Mouse (Mus musculus): ENCODE measurements around the gene Sertad4. TPM values are rescaled to one million over a fixed set of nuclear protein-coding genes. Genes with fewer than 3 reads are reported as not detected.
A peak's percentile ranks its signal among the peaks of the same experiment; 100 is the strongest.

The Sertad4 gene
- polyA plus RNA-seq, 1 experiment from 2014 or later: 11.5 TPM

- WGBS: 73% methylated on average over 5 of the region's 5 CpGs
- Histone ChIP-seq H3K27me3 (ENCODE audit: insufficient read depth, poor library complexity, severe bottlenecking) (peaks cover 24% of the 10 kb centered on the region), H3K4me3 (no peak overlapping the region), H3K36me3 (no peaks in the 10 kb centered on the region), H3K27ac (no peak overlapping the region), H3K9me3 (no peaks in the 10 kb centered on the region), H3K4me1 (0 out of 2 replicates have a peak, but pooled peaks cover 6% of the 10 kb centered on the region)
- DNase-seq (ENCODE audit: low spot score): no peak
These were observed 5.9 kb upstream of the Sertad4 start for GRCm38 (mm10) chr1:192861305-192861960.

- Histone ChIP-seq H3K9me3 (no peaks in the 10 kb centered on the region), H3K27me3 (ENCODE audit: insufficient read depth, poor library complexity, severe bottlenecking) (peaks cover 32% of the 10 kb centered on the region), H3K27ac (no peak overlapping the region), H3K36me3 (no peaks in the 10 kb centered on the region), H3K4me3 (no peak overlapping the region), H3K4me1 (0 out of 2 replicates have a peak, but pooled peaks cover 9% of the 10 kb centered on the region)
- WGBS: 60% methylated on average over 6 of the region's 6 CpGs
- DNase-seq (ENCODE audit: low spot score): no peak
These were observed 4.7 kb upstream of the Sertad4 start for GRCm38 (mm10) chr1:192860273-192860672.

- no peak for DNase-seq (ENCODE audit: low spot score)
- Histone ChIP-seq H3K4me1 (peaks cover 26% of the 10 kb centered on the region; the same call in 1 of the 2 replicates), H3K27me3 (ENCODE audit: insufficient read depth, poor library complexity, severe bottlenecking) (peaks cover 59% of the 10 kb centered on the region), H3K4me3 (no peak overlapping the region), H3K27ac (no peak overlapping the region), H3K9me3 (no peaks in the 10 kb centered on the region), H3K36me3 (no peaks in the 10 kb centered on the region)
- 88% methylated on average over 5 of the region's 5 CpGs for WGBS
These were observed 2.0 kb upstream of the Sertad4 start for GRCm38 (mm10) chr1:192857582-192857981.

GRCm38 (mm10) chr1:192856931-192857330 is 1.4 kb upstream of the Sertad4 start:
- 70% methylated on average over 6 of the region's 6 CpGs for WGBS
- Histone ChIP-seq H3K27ac (no peak overlapping the region), H3K4me1 (peaks cover 29% of the 10 kb centered on the region), H3K36me3 (no peaks in the 10 kb centered on the region), H3K4me3 (no peak overlapping the region), H3K27me3 (ENCODE audit: insufficient read depth, poor library complexity, severe bottlenecking) (peaks cover 65% of the 10 kb centered on the region), H3K9me3 (no peaks in the 10 kb centered on the region)
- DNase-seq (ENCODE audit: low spot score): no peak

GRCm38 (mm10) chr1:192856411-192856810 is 855 bp upstream of the Sertad4 start:
- no peak for DNase-seq (ENCODE audit: low spot score)
- Histone ChIP-seq H3K9me3 (no peaks in the 10 kb centered on the region), H3K36me3 (no peaks in the 10 kb centered on the region), H3K27me3 (ENCODE audit: insufficient read depth, poor library complexity, severe bottlenecking) (peaks cover 70% of the 10 kb centered on the region), H3K27ac (no peak overlapping the region), H3K4me1 (peaks cover 32% of the 10 kb centered on the region), H3K4me3 (peak overlapping the region; percentile 89; the same call in 1 of the 2 replicates)
- 15% methylated on average over 10 of the region's 10 CpGs for WGBS

GRCm38 (mm10) chr1:192854819-192855271 is 711 bp downstream of the Sertad4 start:
- H3K27ac ChIP-seq: peak overlapping the region; percentile 92
- peak; percentile 81 for DNase-seq (ENCODE audit: low spot score)
- peaks cover 40% of the 10 kb centered on the region for H3K4me1 ChIP-seq
- 0% methylated on average over 33 of the region's 45 CpGs for WGBS
- H3K4me3 ChIP-seq: peak overlapping the region; percentile 89
- H3K36me3 ChIP-seq: no peaks in the 10 kb centered on the region
- peaks cover 79% of the 10 kb centered on the region for H3K27me3 ChIP-seq (ENCODE audit: insufficient read depth, poor library complexity, severe bottlenecking)
- no peaks in the 10 kb centered on the region for H3K9me3 ChIP-seq

- Histone ChIP-seq H3K4me1 (peaks cover 40% of the 10 kb centered on the region), H3K9me3 (no peaks in the 10 kb centered on the region), H3K4me3 (peak overlapping the region; percentile 89), H3K36me3 (peaks cover 6% of the 10 kb centered on the region), H3K27me3 (ENCODE audit: insufficient read depth, poor library complexity, severe bottlenecking) (peaks cover 84% of the 10 kb centered on the region), H3K27ac (peak overlapping the region; percentile 92)
- DNase-seq (ENCODE audit: low spot score): no peak
- 7% methylated on average over 19 of the region's 19 CpGs for WGBS
These were observed 1.4 kb downstream of the Sertad4 start for GRCm38 (mm10) chr1:192853988-192854818.

GRCm38 (mm10) chr1:192853429-192853828 is 2.1 kb downstream of the Sertad4 start:
- no peak for DNase-seq (ENCODE audit: low spot score)
- Histone ChIP-seq H3K27me3 (ENCODE audit: insufficient read depth, poor library complexity, severe bottlenecking) (peaks cover 81% of the 10 kb centered on the region), H3K4me3 (peak overlapping the region; percentile 89; the same call in 1 of the 2 replicates), H3K27ac (no peak overlapping the region), H3K4me1 (peaks cover 40% of the 10 kb centered on the region), H3K36me3 (peaks cover 13% of the 10 kb centered on the region), H3K9me3 (no peaks in the 10 kb centered on the region)
- 60% methylated on average over 2 of the region's 2 CpGs for WGBS

- Histone ChIP-seq H3K27ac (0 out of 2 replicates have a peak overlapping the region, but pooled peaks have one; percentile 10), H3K4me1 (peaks cover 40% of the 10 kb centered on the region), H3K27me3 (ENCODE audit: insufficient read depth, poor library complexity, severe bottlenecking) (peaks cover 67% of the 10 kb centered on the region), H3K36me3 (peaks cover 26% of the 10 kb centered on the region), H3K9me3 (no peaks in the 10 kb centered on the region), H3K4me3 (no peak overlapping the region)
- DNase-seq (ENCODE audit: low spot score): no peak
These were observed 3.5 kb downstream of the Sertad4 start for GRCm38 (mm10) chr1:192852047-192852446.

- Histone ChIP-seq H3K36me3 (peaks cover 30% of the 10 kb centered on the region), H3K27ac (0 out of 2 replicates have a peak overlapping the region, but pooled peaks have one; percentile 10), H3K4me3 (no peak overlapping the region), H3K27me3 (ENCODE audit: insufficient read depth, poor library complexity, severe bottlenecking) (peaks cover 63% of the 10 kb centered on the region), H3K9me3 (no peaks in the 10 kb centered on the region), H3K4me1 (peaks cover 40% of the 10 kb centered on the region)
- WGBS: 8% methylated on average over 6 of the region's 6 CpGs
- peak; percentile 76 for DNase-seq (ENCODE audit: low spot score)
These were observed 3.9 kb downstream of the Sertad4 start for GRCm38 (mm10) chr1:192851640-192852039.

- Histone ChIP-seq H3K9me3 (no peaks in the 10 kb centered on the region), H3K4me3 (no peak overlapping the region), H3K4me1 (peaks cover 37% of the 10 kb centered on the region), H3K36me3 (peaks cover 36% of the 10 kb centered on the region), H3K27ac (peak overlapping the region; percentile 10; the same call in 1 of the 2 replicates), H3K27me3 (ENCODE audit: insufficient read depth, poor library complexity, severe bottlenecking) (peaks cover 58% of the 10 kb centered on the region)
- no peak for DNase-seq (ENCODE audit: low spot score)
- WGBS: 7% methylated on average over 2 of the region's 2 CpGs
These were observed 4.4 kb downstream of the Sertad4 start for GRCm38 (mm10) chr1:192851126-192851525.

GRCm38 (mm10) chr1:192849616-192850015 is 5.9 kb downstream of the Sertad4 start:
- DNase-seq (ENCODE audit: low spot score): no peak
- peaks cover 47% of the 10 kb centered on the region for H3K27me3 ChIP-seq (ENCODE audit: insufficient read depth, poor library complexity, severe bottlenecking)
- no peak overlapping the region for H3K27ac ChIP-seq
- WGBS: 76% methylated on average over 5 of the region's 5 CpGs
- no peak overlapping the region for H3K4me3 ChIP-seq
- no peaks in the 10 kb centered on the region for H3K9me3 ChIP-seq
- H3K4me1 ChIP-seq: peaks cover 30% of the 10 kb centered on the region
- H3K36me3 ChIP-seq: peaks cover 39% of the 10 kb centered on the region

GRCm38 (mm10) chr1:192847254-192847653 is 8.3 kb downstream of the Sertad4 start:
- no peak for DNase-seq (ENCODE audit: low spot score)
- Histone ChIP-seq H3K27ac (no peak overlapping the region), H3K27me3 (ENCODE audit: insufficient read depth, poor library complexity, severe bottlenecking) (peaks cover 28% of the 10 kb centered on the region), H3K36me3 (peaks cover 39% of the 10 kb centered on the region), H3K4me3 (no peak overlapping the region), H3K9me3 (no peaks in the 10 kb centered on the region), H3K4me1 (peaks cover 16% of the 10 kb centered on the region)
- 55% methylated on average over 3 of the region's 3 CpGs for WGBS
